ENCODE assay signal across 9 mouse cellular contexts in genomic region chr8:128361343-128361870, GRCm38 (mm10). TPM values are rescaled to one million over a fixed set of nuclear protein-coding genes. Genes with fewer than 3 reads are reported as not detected.
A peak's percentile ranks its signal among the peaks of the same experiment; 100 is the strongest.
DNase-seq lines count a peak whose midpoint lies in the region; ATAC-seq and TF ChIP-seq lines count a peak whose summit lies in the region.
"Had no signal": no experiment of that assay in that cellular context is flagged by ENCODE, and none has a peak within 500 bp of the region (broad histone marks: within the 10 kb centered on the region; RNA-seq: fewer than 3 reads in every experiment).

No protein-coding gene starts in this region.

- TF ChIP-seq POLR2A in myocyte (IDR thresholded peaks at IDR 0.05; ENCODE audit: insufficient read length, low read depth), result no peak
- TF ChIP-seq POLR2A in cerebellum, adult 2 months (IDR thresholded peaks at IDR 0.05; ENCODE audit: borderline replicate concordance, insufficient read depth, low read length), result no peak

- H3K4me1 ChIP-seq in embryonic facial prominence, embryonic 14.5 days (ENCODE audit: control insufficient read depth, insufficient read depth, low read length), result peaks cover 13% of the 10 kb centered on the region; the same call in 1 of the 2 replicates
- peaks cover 5% of the 10 kb centered on the region for H3K4me1 ChIP-seq in intestine, embryonic 14.5 days (replicated peaks; ENCODE audit: control insufficient read depth, insufficient read depth, low read length)
- peaks cover 3% of the 10 kb centered on the region; the same call in 1 of the 2 replicates for H3K4me1 ChIP-seq in cerebellum, adult 2 months (ENCODE audit: control insufficient read depth, insufficient read depth, low read length)

- peak overlapping the region; percentile 89 for H3K9ac ChIP-seq in embryonic facial prominence, embryonic 14.5 days (ENCODE audit: low read depth, low read length)
- peak overlapping the region; percentile 90 for H3K9ac ChIP-seq in intestine, embryonic 14.5 days (ENCODE audit: low read length)

- WGBS in embryonic facial prominence, embryonic 14.5 days, result 42% methylated on average over 5 of the region's 5 CpGs
- 37% methylated on average over 5 of the region's 5 CpGs for WGBS in intestine, embryonic 14.5 days
- WGBS in cerebellum, adult 2 months, result 78% methylated on average over 5 of the region's 5 CpGs

- no peaks in the 10 kb centered on the region for H3K27me3 ChIP-seq in embryonic facial prominence, embryonic 14.5 days (replicated peaks; ENCODE audit: control insufficient read depth, insufficient read depth, low read length)
- H3K27me3 ChIP-seq in intestine, embryonic 14.5 days (replicated peaks; ENCODE audit: control insufficient read depth, insufficient read depth, low read length), result no peaks in the 10 kb centered on the region
- no peaks in the 10 kb centered on the region for H3K27me3 ChIP-seq in myocyte (ENCODE audit: control insufficient read depth, insufficient read depth, insufficient read length)
- no peaks in the 10 kb centered on the region for H3K27me3 ChIP-seq in cerebellum, adult 2 months (ENCODE audit: control insufficient read depth, insufficient read depth, low read length)

- no peak for TF ChIP-seq CTCF in cerebellum, adult 2 months (IDR thresholded peaks at IDR 0.05; ENCODE audit: borderline replicate concordance, insufficient read depth, low read depth, low read length)

- no peaks in the 10 kb centered on the region for H3K9me3 ChIP-seq in embryonic facial prominence, embryonic 14.5 days (ENCODE audit: control insufficient read depth, low read length)
- H3K9me3 ChIP-seq in intestine, embryonic 14.5 days (ENCODE audit: control insufficient read depth, low read length), result no peaks in the 10 kb centered on the region

- peak; percentile 17 for DNase-seq in kidney, postnatal 10 days
- no peak for DNase-seq in kidney, postnatal 25 days
- no peak for DNase-seq in embryonic facial prominence, embryonic 14.5 days (ENCODE audit: low spot score)
- no peak for DNase-seq in intestine, embryonic 14.5 days (ENCODE audit: low spot score)
- no peak for DNase-seq in left cerebral cortex, adult 8-10 months (ENCODE audit: low spot score in 2 of 2)
- no peak for DNase-seq in cerebellum, adult 2 months
- DNase-seq in spleen, adult 18-20 months, result no peak
- DNase-seq: cerebellum, postnatal 36 days had no signal

- H3K4me2 ChIP-seq in embryonic facial prominence, embryonic 14.5 days (ENCODE audit: low read depth, low read length), result peak overlapping the region; percentile 99
- H3K4me2 ChIP-seq in intestine, embryonic 14.5 days (ENCODE audit: low read length), result peak overlapping the region; percentile 92
- H3K4me2 ChIP-seq in myocyte (ENCODE audit: low read depth), result peak overlapping the region; percentile 81

- peak overlapping the region; percentile 79 for H3K4me3 ChIP-seq in embryonic facial prominence, embryonic 14.5 days (ENCODE audit: low read depth, low read length)
- peak overlapping the region; percentile 79 for H3K4me3 ChIP-seq in intestine, embryonic 14.5 days (ENCODE audit: low read depth, low read length)
- H3K4me3 ChIP-seq in myocyte, result peak overlapping the region; percentile 80
- no peak overlapping the region for H3K4me3 ChIP-seq in cerebellum, adult 2 months (replicated peaks; ENCODE audit: insufficient read depth, low read depth, low read length)

- H3ac ChIP-seq in myocyte (ENCODE audit: control insufficient read depth, insufficient read length), result no peak overlapping the region

- no peaks in the 10 kb centered on the region; the same call in 1 of the 2 replicates for H3K36me3 ChIP-seq in embryonic facial prominence, embryonic 14.5 days (ENCODE audit: control insufficient read depth, insufficient read depth, low read length)
- H3K36me3 ChIP-seq in intestine, embryonic 14.5 days (ENCODE audit: control insufficient read depth, insufficient read depth, low read length), result 0 out of 2 replicates have a peak, but pooled peaks cover 3% of the 10 kb centered on the region
- peaks cover 19% of the 10 kb centered on the region for H3K36me3 ChIP-seq in myocyte (ENCODE audit: control insufficient read depth, insufficient read depth)

- no peak overlapping the region for H3K27ac ChIP-seq in embryonic facial prominence, embryonic 14.5 days (replicated peaks; ENCODE audit: low read depth, low read length)
- peak overlapping the region; percentile 16; the same call in 1 of the 2 replicates for H3K27ac ChIP-seq in intestine, embryonic 14.5 days (ENCODE audit: low read depth)
- no peak overlapping the region for H3K27ac ChIP-seq in cerebellum, adult 2 months (ENCODE audit: insufficient read depth, low read length)

- peaks cover 59% of the 10 kb centered on the region for H3K79me2 ChIP-seq in myocyte (ENCODE audit: control insufficient read depth, insufficient read depth)

- ATAC-seq in embryonic facial prominence, embryonic 14.5 days (ENCODE audit: low read depth), result no peak
- ATAC-seq in intestine, embryonic 14.5 days (replicated peaks; ENCODE audit: low FRiP score, low TSS enrichment, low read depth), result no peak

TF ChIP-seq in myocyte, 11 proteins besides CTCF, POLR2A, EP300 and RAD21:
- TF ChIP-seq POLR2AphosphoS2 (IDR thresholded peaks at IDR 0.05; ENCODE audit: insufficient read length, low read depth) (no peak), E2F4 (IDR thresholded peaks at IDR 0.05; ENCODE audit: insufficient read depth) (no peak), CEBPB (IDR thresholded peaks at IDR 0.05; ENCODE audit: insufficient read depth, poor library complexity, severe bottlenecking) (no peak), SRF (IDR thresholded peaks at IDR 0.05; ENCODE audit: control insufficient read depth, insufficient read length, low read depth) (no peak), TCF12 (IDR thresholded peaks at IDR 0.05; ENCODE audit: insufficient read depth, poor library complexity, severe bottlenecking) (no peak), MYOG (IDR thresholded peaks at IDR 0.05; ENCODE audit: control insufficient read depth in 1 of 3, insufficient read depth in 1 of 3, insufficient read length in 2 of 3, low read depth in 2 of 3) (no peak), REST (IDR thresholded peaks at IDR 0.05; ENCODE audit: insufficient read depth, insufficient read length) (no peak), TCF3 (IDR thresholded peaks at IDR 0.05; ENCODE audit: insufficient read length, low read depth) (no peak), USF1 (IDR thresholded peaks at IDR 0.05; ENCODE audit: low read depth) (no peak), MAX (IDR thresholded peaks at IDR 0.05; ENCODE audit: low read depth) (no peak), MYOD1 (IDR thresholded peaks at IDR 0.05; ENCODE audit: control insufficient read depth in 1 of 3, insufficient read length in 2 of 3, low read depth in 2 of 3) (no peak)

RNA-seq across cellular contexts. Expression of gene Nrp1, which starts 3.0 kb away (rescaled TPM):
- 94.6 and 105 TPM in 2 replicates for polyA plus RNA-seq in embryonic facial prominence, embryonic 14.5 days (2014; fragmentation: Nextera tagmentation; extraction: Ambion mirVana)
- polyA plus RNA-seq in intestine, embryonic 14.5 days (2014; fragmentation: Nextera tagmentation; extraction: Ambion mirVana), result 65.5 and 66.0 TPM in 2 replicates
- 12.7 TPM for polyA plus RNA-seq in myocyte (2012; fragmentation: generic; extraction: Trizol)
- 10 to 100 TPM; 24.9 to 28.0 (median 26.4) TPM for total RNA-seq in left cerebral cortex, adult 8-10 months (2022)
- polyA plus RNA-seq in cerebellum, adult 2 months (2012; rRNA removed), result 7.2 and 7.8 TPM in 2 replicates
